Mouse (Mus musculus) spleen, postnatal 4 days (tissue): Measurements from ENCODE around the gene Csde1.

ENCODE experiments used
- DNase-seq, 2 experiments: peaks; one replicate each; pipeline ENCODE4 v3.0.0; 2022; ENCODE audit warnings: low spot score in 2 of 2

The Csde1 gene

GRCm38 (mm10) chr3:103058207-103059157 lies 38.3 kb downstream of the Csde1 start, which contains the start of gene Nras:
Gene Nras, plus strand, starts transcription at chr3:103058285.
- DNase-seq: peak; percentile 91 to 97

GRCm38 (mm10) chr3:103066927-103067326 lies 46.7 kb downstream of the Csde1 start:
- DNase-seq: no peak

GRCm38 (mm10) chr3:103068971-103069370 lies 48.7 kb downstream of the Csde1 start:
- DNase-seq: no peak

GRCm38 (mm10) chr3:103073771-103074170 lies 53.5 kb downstream of the Csde1 start, which contains the start of gene Ampd1:
Gene Ampd1, plus strand, starts transcription at chr3:103074014.
- no peak for DNase-seq

GRCm38 (mm10) chr3:103075871-103076270 lies 55.6 kb downstream of the Csde1 start:
- DNase-seq: no peak

GRCm38 (mm10) chr3:103076476-103076875 lies 56.2 kb downstream of the Csde1 start:
- no peak for DNase-seq

GRCm38 (mm10) chr3:103079301-103079700 lies 59.1 kb downstream of the Csde1 start:
- DNase-seq: no peak

- no peak for DNase-seq
Measured at GRCm38 (mm10) chr3:103081051-103081450, 60.8 kb downstream of the Csde1 start.

GRCm38 (mm10) chr3:103081861-103082453 lies 61.7 kb downstream of the Csde1 start:
- no peak for DNase-seq

- no peak for DNase-seq
Measured at GRCm38 (mm10) chr3:103082761-103083160, 62.5 kb downstream of the Csde1 start.

- DNase-seq: no peak
Measured at GRCm38 (mm10) chr3:103085986-103086385, 65.8 kb downstream of the Csde1 start.

- no peak for DNase-seq
Measured at GRCm38 (mm10) chr3:103091753-103092152, 71.5 kb downstream of the Csde1 start.

GRCm38 (mm10) chr3:103098662-103099061 lies 78.4 kb downstream of the Csde1 start:
- DNase-seq: no peak

GRCm38 (mm10) chr3:103099667-103100066 lies 79.4 kb downstream of the Csde1 start:
- no peak for DNase-seq

- no peak for DNase-seq
Measured at GRCm38 (mm10) chr3:103100735-103101134, 80.5 kb downstream of the Csde1 start.

- no peak for DNase-seq
Measured at GRCm38 (mm10) chr3:103101194-103101593, 81.0 kb downstream of the Csde1 start.

- peak; percentile 32 to 70 for DNase-seq
Measured at GRCm38 (mm10) chr3:103101909-103102308, 81.7 kb downstream of the Csde1 start.

GRCm38 (mm10) chr3:103102454-103103390 lies 82.5 kb downstream of the Csde1 start, which contains the start of gene Dennd2c:
Gene Dennd2c, plus strand, starts transcription at chr3:103102604.
- peak; percentile 98 to 99 for DNase-seq
